Mouse (Mus musculus): Measurements from ENCODE around the gene Tph2. TPM values are rescaled to one million over a fixed set of nuclear protein-coding genes. Genes with fewer than 3 reads are reported as not detected.

Gene Tph2
- polyA plus RNA-seq, 1 experiment from 2014 or later = not detected

GRCm38 (mm10) chr10:115127907-115128306 is 56.9 kb downstream of the Tph2 start:
- no peak for TF ChIP-seq EP300 (IDR thresholded peaks at IDR 0.05; ENCODE audit: low read depth)
- TF ChIP-seq CTCF (IDR thresholded peaks at IDR 0.05; ENCODE audit: low read depth) = no peak
- Histone ChIP-seq H3K27ac (ENCODE audit: low read depth) (no peak overlapping the region), H3K4me3 (ENCODE audit: low read depth, low read length) (no peak overlapping the region), H3K9me3 (ENCODE audit: low read length) (no peaks in the 10 kb centered on the region; the same call in 1 of the 2 replicates), H3K9ac (replicated peaks) (no peak overlapping the region), H3K36me3 (replicated peaks; ENCODE audit: insufficient read depth, low read length) (no peaks in the 10 kb centered on the region), H3K4me2 (ENCODE audit: low read depth, low read length) (no peak overlapping the region), H3K27me3 (ENCODE audit: insufficient read depth, low read length) (no peaks in the 10 kb centered on the region), H3K4me1 (ENCODE audit: insufficient read depth) (no peaks in the 10 kb centered on the region)
- 40% methylated on average over 1 of the region's 1 CpGs for WGBS (ENCODE audit: insufficient replicate concordance)
- DNase-seq (no peak), ATAC-seq (no peak)

GRCm38 (mm10) chr10:115125550-115125949 is 59.3 kb downstream of the Tph2 start:
- TF ChIP-seq EP300 (IDR thresholded peaks at IDR 0.05; ENCODE audit: low read depth) (no peak), CTCF (IDR thresholded peaks at IDR 0.05; ENCODE audit: low read depth) (no peak)
- ATAC-seq (no peak), DNase-seq (no peak)
- 52% methylated on average over 5 of the region's 5 CpGs for WGBS (ENCODE audit: insufficient replicate concordance)
- Histone ChIP-seq H3K4me2 (ENCODE audit: low read depth, low read length) (no peak overlapping the region), H3K27ac (ENCODE audit: low read depth) (no peak overlapping the region), H3K27me3 (ENCODE audit: insufficient read depth, low read length) (no peaks in the 10 kb centered on the region), H3K4me1 (ENCODE audit: insufficient read depth) (no peaks in the 10 kb centered on the region), H3K36me3 (replicated peaks; ENCODE audit: insufficient read depth, low read length) (no peaks in the 10 kb centered on the region), H3K9me3 (ENCODE audit: low read length) (no peaks in the 10 kb centered on the region; the same call in 1 of the 2 replicates), H3K9ac (replicated peaks) (no peak overlapping the region), H3K4me3 (ENCODE audit: low read depth, low read length) (no peak overlapping the region)

- TF ChIP-seq CTCF (IDR thresholded peaks at IDR 0.05; ENCODE audit: low read depth) = no peak
- no peak for TF ChIP-seq EP300 (IDR thresholded peaks at IDR 0.05; ENCODE audit: low read depth)
- no peaks in the 10 kb centered on the region for H3K36me3 ChIP-seq (replicated peaks; ENCODE audit: insufficient read depth, low read length)
- H3K4me2 ChIP-seq (ENCODE audit: low read depth, low read length) = no peak overlapping the region
- no peak overlapping the region for H3K4me3 ChIP-seq (ENCODE audit: low read depth, low read length)
- H3K9ac ChIP-seq (replicated peaks) = no peak overlapping the region
- DNase-seq (no peak), ATAC-seq (no peak)
- WGBS (ENCODE audit: insufficient replicate concordance) = 60% methylated on average over 5 of the region's 5 CpGs
- no peaks in the 10 kb centered on the region; the same call in 1 of the 2 replicates for H3K9me3 ChIP-seq (ENCODE audit: low read length)
- H3K4me1 ChIP-seq (ENCODE audit: insufficient read depth) = no peaks in the 10 kb centered on the region
- no peak overlapping the region for H3K27ac ChIP-seq (ENCODE audit: low read depth)
- no peaks in the 10 kb centered on the region for H3K27me3 ChIP-seq (ENCODE audit: insufficient read depth, low read length)
These were observed 59.8 kb downstream of the Tph2 start for GRCm38 (mm10) chr10:115125027-115125426.

- Histone ChIP-seq H3K36me3 (replicated peaks; ENCODE audit: insufficient read depth, low read length) (no peaks in the 10 kb centered on the region), H3K27ac (ENCODE audit: low read depth) (no peak overlapping the region), H3K4me3 (ENCODE audit: low read depth, low read length) (no peak overlapping the region), H3K4me1 (ENCODE audit: insufficient read depth) (no peaks in the 10 kb centered on the region), H3K27me3 (ENCODE audit: insufficient read depth, low read length) (no peaks in the 10 kb centered on the region), H3K9ac (replicated peaks) (no peak overlapping the region), H3K4me2 (ENCODE audit: low read depth, low read length) (no peak overlapping the region), H3K9me3 (ENCODE audit: low read length) (no peaks in the 10 kb centered on the region)
- TF ChIP-seq EP300 (IDR thresholded peaks at IDR 0.05; ENCODE audit: low read depth) = no peak
- no peak for TF ChIP-seq CTCF (IDR thresholded peaks at IDR 0.05; ENCODE audit: low read depth)
- 77% methylated on average over 16 of the region's 16 CpGs for WGBS (ENCODE audit: insufficient replicate concordance)
- ATAC-seq (no peak), DNase-seq (no peak)
These were observed 76.9 kb downstream of the Tph2 start for GRCm38 (mm10) chr10:115107666-115108540.

- no peaks in the 10 kb centered on the region for H3K36me3 ChIP-seq (replicated peaks; ENCODE audit: insufficient read depth, low read length)
- H3K27me3 ChIP-seq (ENCODE audit: insufficient read depth, low read length) = no peaks in the 10 kb centered on the region
- H3K9ac ChIP-seq (replicated peaks) = no peak overlapping the region
- WGBS (ENCODE audit: insufficient replicate concordance) = 67% methylated on average over 8 of the region's 8 CpGs
- ATAC-seq (no peak), DNase-seq (no peak)
- H3K9me3 ChIP-seq (ENCODE audit: low read length) = no peaks in the 10 kb centered on the region
- TF ChIP-seq EP300 (IDR thresholded peaks at IDR 0.05; ENCODE audit: low read depth) = no peak
- TF ChIP-seq CTCF (IDR thresholded peaks at IDR 0.05; ENCODE audit: low read depth) = no peak
- no peak overlapping the region for H3K4me3 ChIP-seq (ENCODE audit: low read depth, low read length)
- H3K4me2 ChIP-seq (ENCODE audit: low read depth, low read length) = no peak overlapping the region
- no peak overlapping the region for H3K27ac ChIP-seq (ENCODE audit: low read depth)
- H3K4me1 ChIP-seq (ENCODE audit: insufficient read depth) = no peaks in the 10 kb centered on the region
These were observed 80.6 kb downstream of the Tph2 start for GRCm38 (mm10) chr10:115104175-115104574.

GRCm38 (mm10) chr10:115099890-115100580 is 84.8 kb downstream of the Tph2 start:
- Histone ChIP-seq H3K27me3 (ENCODE audit: insufficient read depth, low read length) (no peaks in the 10 kb centered on the region), H3K27ac (ENCODE audit: low read depth) (no peak overlapping the region), H3K9ac (replicated peaks) (no peak overlapping the region), H3K4me3 (ENCODE audit: low read depth, low read length) (no peak overlapping the region), H3K36me3 (replicated peaks; ENCODE audit: insufficient read depth, low read length) (no peaks in the 10 kb centered on the region), H3K9me3 (ENCODE audit: low read length) (no peaks in the 10 kb centered on the region), H3K4me1 (ENCODE audit: insufficient read depth) (no peaks in the 10 kb centered on the region), H3K4me2 (ENCODE audit: low read depth, low read length) (no peak overlapping the region)
- ATAC-seq = no peak
- 56% methylated on average over 9 of the region's 9 CpGs for WGBS (ENCODE audit: insufficient replicate concordance)
- TF ChIP-seq EP300 (IDR thresholded peaks at IDR 0.05; ENCODE audit: low read depth) (no peak), CTCF (IDR thresholded peaks at IDR 0.05; ENCODE audit: low read depth) (no peak)
- no peak for DNase-seq

All from liver, postnatal 0 days (tissue).